Mouse (Mus musculus): ENCODE measurements around the gene St3gal4.
A peak's percentile ranks its signal among the peaks of the same experiment; 100 is the strongest.

The St3gal4 gene

DNA sequence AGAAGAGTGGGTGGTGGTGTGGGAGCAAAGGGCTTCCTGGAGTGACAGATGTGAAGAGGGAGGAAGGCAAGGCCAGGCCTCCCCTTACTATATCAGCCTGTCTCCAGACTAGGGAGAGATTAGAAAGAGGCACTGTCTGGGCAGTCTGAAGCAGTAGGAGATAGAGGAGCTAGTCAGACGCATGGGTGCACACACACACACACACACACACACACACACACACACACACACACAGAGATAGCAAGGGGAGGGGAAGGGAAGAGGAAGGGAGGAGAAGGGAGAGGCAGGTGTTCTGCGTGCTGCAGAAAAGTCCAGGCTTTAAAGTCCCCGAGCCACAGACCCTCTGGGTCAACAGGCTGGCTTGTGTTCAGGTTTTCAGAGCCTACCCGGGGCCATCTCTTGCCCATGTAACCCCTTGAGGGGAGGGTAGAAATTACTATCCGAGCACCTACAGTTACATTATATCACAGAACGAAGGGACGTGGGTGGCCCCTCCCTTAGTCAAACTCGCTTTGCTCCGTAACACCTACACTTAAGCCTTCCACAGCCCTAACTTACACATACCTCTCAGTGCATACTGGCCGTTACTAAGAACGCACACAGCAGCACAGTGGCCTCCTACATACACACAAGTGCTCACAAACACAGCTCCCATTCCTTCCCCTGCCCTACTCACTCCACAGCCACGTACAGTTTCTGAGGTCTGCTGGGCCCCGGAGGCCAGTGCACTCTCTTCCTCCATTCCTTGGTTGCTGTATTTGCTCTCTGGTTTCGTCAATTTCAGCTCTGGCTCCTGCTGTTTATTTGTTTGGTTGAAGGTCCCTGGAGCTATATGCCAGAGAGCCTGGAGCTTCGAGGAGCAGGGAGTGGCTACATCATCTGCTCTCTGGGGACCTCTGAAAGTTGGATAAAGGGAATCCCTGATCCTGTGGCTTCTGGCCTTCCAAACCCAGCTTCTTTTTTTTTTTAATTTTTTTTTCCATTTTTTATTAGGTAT lies 12.9 kb downstream of the St3gal4 start:
- no peak for DNase-seq (ENCODE audit: low spot score in 2 of 2)

DNA sequence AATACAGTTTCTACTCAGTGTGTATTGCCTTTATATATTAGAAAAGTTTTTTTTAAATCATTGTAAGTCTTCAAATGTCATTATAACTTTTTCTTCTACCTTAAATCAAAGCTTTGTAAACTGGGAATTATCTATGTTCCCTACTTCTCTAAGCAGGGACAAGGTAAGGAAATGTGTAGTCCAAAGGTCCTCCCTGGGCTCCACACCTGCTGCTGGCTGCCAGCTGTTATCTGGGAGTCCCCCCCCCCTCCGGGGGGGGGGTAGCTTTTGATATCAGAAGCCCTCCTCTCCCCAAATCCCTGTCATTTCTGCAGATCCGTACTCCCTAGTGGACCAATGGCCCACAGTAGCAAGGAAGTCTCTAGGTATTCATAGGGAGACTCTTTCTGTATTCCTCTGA lies 13.6 kb downstream of the St3gal4 start:
- no peak for DNase-seq (ENCODE audit: low spot score in 2 of 2)

GRCm38 (mm10) chr9:35104711-35105110 lies 14.4 kb downstream of the St3gal4 start:
- DNase-seq (ENCODE audit: low spot score in 2 of 2), result no peak

GRCm38 (mm10) chr9:35098762-35099161 lies 20.3 kb downstream of the St3gal4 start:
- peak in 1 of 2 experiments; percentile 9 for DNase-seq (ENCODE audit: low spot score in 2 of 2)

- peak in 1 of 2 experiments; percentile 0 for DNase-seq (ENCODE audit: low spot score in 2 of 2)
These were observed 21.2 kb downstream of the St3gal4 start for GRCm38 (mm10) chr9:35097901-35098300.

DNA sequence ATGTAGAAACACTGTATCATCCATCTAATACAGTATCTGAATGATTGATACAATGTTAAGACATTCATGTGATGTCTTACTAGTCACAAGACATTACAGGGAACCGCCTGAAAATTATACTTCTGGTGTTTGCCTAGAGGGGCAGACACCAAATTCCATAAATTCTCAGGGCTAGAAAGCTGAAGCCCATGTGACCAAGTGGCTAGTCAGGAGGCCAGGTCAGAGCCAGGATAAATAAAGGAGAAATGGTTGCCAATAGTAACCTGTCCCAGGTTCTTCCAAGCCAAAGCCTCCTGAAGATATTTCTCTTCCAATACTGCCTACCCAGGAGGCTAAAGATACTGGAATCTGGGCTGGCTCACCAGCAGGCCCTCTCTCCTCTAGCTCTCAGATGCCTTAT lies 23.3 kb downstream of the St3gal4 start:
- DNase-seq (ENCODE audit: low spot score in 2 of 2), result no peak

DNA sequence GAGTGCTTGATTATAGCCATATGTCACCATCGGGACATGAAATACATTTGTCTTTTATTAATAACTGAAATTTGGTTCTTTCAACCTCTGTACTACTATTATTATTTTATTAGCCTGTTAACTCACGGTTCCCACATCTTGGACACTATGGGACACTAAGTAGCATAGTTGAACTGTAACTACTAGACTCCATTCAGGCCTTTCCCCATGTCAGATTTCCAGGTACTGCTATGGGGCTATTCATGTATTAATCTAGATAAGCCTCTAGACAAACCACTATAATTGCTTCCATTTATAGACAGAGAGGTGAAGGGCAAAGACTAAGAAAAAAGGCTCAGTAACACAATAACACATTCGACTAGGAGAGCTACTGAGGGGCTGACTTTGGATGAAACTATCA lies 25.7 kb downstream of the St3gal4 start:
- DNase-seq (ENCODE audit: low spot score in 2 of 2), result no peak

DNA sequence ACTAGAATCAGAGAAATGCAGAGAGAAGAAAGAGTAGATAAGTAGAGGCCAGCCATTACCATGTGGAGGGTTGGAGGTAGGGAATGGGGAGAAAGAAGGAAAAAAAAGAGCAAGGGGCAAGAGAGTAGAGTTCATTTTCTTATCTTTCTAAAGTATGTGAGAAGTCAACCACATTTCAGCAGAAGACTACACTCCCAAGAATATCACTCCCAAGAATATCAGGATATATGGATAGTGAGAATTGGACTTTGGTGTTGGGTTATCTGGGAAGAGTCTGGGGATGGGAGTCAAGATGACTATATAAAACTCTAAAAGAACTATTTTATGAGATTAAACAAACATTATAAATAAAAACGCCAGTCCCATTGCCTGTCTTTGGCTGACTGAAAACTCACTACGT lies 26.2 kb downstream of the St3gal4 start:
- DNase-seq (ENCODE audit: low spot score in 2 of 2), result no peak

DNA sequence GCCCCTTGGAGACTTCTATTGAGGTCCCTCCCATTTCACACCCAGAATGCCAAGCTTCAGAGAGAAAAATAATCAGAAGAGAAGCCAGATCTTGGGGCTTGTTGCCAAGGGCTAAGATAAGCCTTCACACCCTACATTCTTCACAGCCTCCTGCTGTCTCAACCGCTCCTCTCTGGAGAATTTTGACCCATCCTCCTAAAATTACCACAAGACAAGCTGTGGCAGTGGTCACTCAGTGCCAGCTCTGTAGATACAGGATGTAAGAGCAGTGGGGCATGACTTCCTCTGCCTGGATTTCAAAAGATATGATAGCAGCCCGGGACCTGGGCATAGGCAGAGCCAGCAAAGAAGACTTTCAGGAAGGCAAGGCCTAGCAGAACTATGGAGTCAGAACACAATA lies 57.6 kb downstream of the St3gal4 start:
- DNase-seq (ENCODE audit: low spot score in 2 of 2), result no peak

- no peak for DNase-seq (ENCODE audit: low spot score in 2 of 2)
These were observed 59.2 kb downstream of the St3gal4 start for GRCm38 (mm10) chr9:35059881-35060280.

DNA sequence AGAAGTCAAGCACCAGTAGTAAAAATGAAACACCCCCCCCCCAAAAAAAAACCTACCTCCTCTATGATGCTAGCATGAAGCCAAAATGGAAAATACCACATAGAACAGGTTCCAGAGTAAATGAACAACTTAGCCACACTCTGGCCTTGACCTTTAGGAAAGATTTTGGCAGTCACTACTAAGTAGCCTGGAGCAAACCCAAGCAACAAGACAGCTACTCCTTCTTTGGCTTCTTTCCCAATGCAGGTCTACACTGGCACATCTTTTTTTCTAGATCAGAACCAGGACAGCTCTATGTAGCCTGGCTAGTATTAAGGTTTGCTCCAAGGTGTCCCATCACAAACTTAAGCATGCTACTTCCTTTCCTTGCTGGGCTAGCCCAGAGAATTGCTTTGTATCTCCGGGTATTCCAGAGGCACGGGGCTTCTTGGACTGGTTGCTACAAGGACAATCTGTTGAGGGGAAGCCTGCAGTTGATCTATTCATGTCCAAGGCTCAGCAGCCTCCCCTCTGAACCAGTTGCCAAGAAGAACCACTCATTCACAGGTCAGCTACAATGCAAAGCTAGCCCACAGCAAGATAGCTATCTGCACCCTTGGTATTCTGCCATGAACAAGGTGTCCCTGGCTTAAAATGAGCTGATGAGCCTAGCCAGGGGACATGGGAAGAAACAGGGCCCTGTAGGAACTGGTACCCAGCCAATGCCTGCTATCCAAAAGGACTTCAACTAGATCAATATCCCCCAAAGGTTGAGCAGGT lies 60.3 kb downstream of the St3gal4 start:
- DNase-seq (ENCODE audit: low spot score in 2 of 2), result no peak

- DNase-seq (ENCODE audit: low spot score in 2 of 2), result no peak
These were observed 60.9 kb downstream of the St3gal4 start for GRCm38 (mm10) chr9:35058186-35058585.

DNA sequence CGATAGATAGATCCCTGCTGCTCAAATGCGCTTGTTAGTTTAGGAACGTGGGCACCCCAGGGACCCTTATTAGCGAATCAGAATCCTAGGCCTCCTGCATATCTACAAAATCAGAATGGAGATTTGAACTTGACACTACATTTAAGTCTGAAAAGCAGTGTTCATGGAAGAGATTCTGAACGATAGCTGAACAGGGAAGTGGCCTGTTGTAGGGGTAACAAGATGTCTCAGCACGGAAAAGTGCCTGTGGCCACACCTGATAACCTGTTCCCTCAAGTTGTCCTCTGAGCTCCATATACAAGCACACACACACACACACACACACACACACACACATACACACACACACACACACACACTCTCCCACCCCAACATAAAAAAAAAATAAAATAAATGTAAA lies 61.4 kb downstream of the St3gal4 start:
- no peak for DNase-seq (ENCODE audit: low spot score in 2 of 2)

- no peak for DNase-seq (ENCODE audit: low spot score in 2 of 2)
These were observed 62.5 kb downstream of the St3gal4 start for GRCm38 (mm10) chr9:35056611-35057010.

GRCm38 (mm10) chr9:35055528-35056330 lies 63.3 kb downstream of the St3gal4 start:
- no peak for DNase-seq (ENCODE audit: low spot score in 2 of 2)

GRCm38 (mm10) chr9:35053669-35054068 lies 65.4 kb downstream of the St3gal4 start:
- no peak for DNase-seq (ENCODE audit: low spot score in 2 of 2)

DNA sequence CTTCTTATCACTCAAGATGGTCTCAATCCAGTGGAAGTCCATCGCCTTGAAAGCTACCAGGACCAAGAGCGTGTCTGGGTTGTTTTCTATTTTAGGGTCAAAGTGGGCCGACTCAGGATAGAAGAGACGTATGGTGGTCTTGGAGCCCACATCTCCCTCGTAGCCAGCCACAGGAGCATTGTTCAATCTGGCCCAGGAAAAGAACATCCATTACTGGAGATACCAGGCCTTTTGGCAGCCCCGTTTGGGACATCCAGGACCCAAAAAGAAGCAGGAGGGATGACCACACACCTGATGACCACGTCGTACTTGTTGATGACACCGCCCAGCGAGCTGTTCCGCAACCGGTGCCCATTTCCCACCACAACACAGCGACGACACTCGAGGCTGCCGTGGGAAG lies 66.0 kb downstream of the St3gal4 start:
- no peak for DNase-seq (ENCODE audit: low spot score in 2 of 2)

DNA sequence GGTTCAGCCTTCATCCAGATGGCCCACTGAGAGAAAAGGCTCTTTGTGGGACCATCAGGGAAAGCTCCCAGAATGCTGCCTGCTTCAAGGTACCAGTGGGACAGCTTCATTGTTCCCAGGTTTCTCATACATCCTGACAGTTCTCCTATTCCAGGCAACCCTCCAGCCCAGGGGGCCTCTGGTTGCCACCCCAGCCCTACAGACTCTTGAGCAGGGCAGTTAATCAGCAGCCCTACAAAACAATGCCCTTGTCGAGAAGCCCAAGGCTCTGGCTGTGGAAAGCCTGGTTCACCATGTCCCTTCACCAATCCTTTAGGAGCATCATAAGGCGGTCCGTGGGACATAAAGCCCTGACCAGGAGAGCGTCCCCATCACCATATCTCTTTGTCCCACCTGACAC lies 66.4 kb downstream of the St3gal4 start:
- DNase-seq (ENCODE audit: low spot score in 2 of 2), result no peak

DNA sequence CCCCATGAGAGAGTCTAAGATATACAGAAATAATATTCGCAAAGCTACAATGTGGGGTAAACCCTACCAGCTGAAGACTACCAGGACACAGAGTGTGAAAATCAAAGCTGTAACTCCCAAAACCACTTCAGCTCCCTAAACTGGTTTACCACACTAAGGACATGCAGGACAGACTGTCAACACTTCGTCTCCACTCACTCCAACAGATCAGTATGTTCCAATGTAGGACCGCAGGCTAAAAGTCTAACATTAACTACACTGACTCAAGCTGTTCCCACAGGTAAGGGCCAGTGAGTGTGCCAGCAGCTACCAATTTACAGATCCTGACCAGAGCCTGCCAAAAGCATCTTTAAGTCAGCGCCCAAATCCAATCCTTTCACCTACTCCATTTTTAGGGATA lies 67.4 kb downstream of the St3gal4 start:
- no peak for DNase-seq (ENCODE audit: low spot score in 2 of 2)

- DNase-seq (ENCODE audit: low spot score in 2 of 2), result no peak
These were observed 68.2 kb downstream of the St3gal4 start for GRCm38 (mm10) chr9:35050701-35051454.

DNA sequence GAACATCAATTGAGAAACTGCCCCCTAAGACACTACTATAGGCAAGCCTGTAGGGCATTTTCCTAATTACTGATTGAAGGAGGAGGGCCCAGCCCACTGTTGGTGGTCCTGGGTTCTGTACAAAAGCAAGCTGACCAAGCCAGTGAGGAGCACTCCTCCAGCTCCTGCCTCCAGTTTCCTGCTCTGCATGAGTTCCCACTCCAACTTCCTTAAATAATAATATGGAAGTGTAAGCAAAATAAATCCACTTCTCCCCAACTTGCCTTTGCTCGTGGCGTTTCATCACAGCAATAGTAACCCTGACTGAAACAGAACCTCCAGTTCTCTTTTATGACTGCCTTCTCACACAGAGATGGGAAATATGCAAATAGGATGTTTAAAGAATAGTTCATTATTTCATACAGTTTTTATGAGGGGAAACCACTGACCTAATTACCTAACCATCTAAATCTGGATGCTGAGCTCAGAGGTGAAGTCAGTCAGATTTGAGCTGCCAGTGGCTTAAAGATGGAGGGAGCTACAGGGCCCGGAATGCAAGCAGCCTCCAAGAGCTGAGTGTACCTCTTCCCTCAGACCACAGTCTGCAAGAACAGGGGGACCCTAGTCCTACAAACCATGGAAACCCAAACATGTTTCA lies 69.1 kb downstream of the St3gal4 start:
- no peak for DNase-seq (ENCODE audit: low spot score in 2 of 2)

All from urinary bladder, adult 18-20 months (tissue).